Mouse (Mus musculus) retina, adult 2 months (tissue): Measurements from ENCODE around the gene Arsb.
"Not testable (repeated sequence)": the region's sequence is repeated elsewhere in the genome, so short reads cannot be mapped to it uniquely, and the experiment has no call there.

ENCODE experiments used
- DNase-seq: peaks from one replicate; pipeline ENCODE4 v3.0.0-alpha.2; 2012; ENCODE audit warnings: low read depth, low spot score

Arsb gene

GRCm38 (mm10) chr13:93984521-93984920 is 213.1 kb downstream of the Arsb start:
- no peak for DNase-seq

- DNase-seq, result no peak
Observed at GRCm38 (mm10) chr13:93985181-93985580, 213.8 kb downstream of the Arsb start.

GRCm38 (mm10) chr13:93985750-93986149 is 214.3 kb downstream of the Arsb start:
- not testable (repeated sequence) for DNase-seq

GRCm38 (mm10) chr13:93987611-93988010 is 216.2 kb downstream of the Arsb start:
- no peak for DNase-seq

GRCm38 (mm10) chr13:93989208-93989607 is 217.8 kb downstream of the Arsb start:
- DNase-seq, result no peak

GRCm38 (mm10) chr13:93989736-93990611 is 218.5 kb downstream of the Arsb start:
- DNase-seq, result no peak

GRCm38 (mm10) chr13:93990841-93991240 is 219.4 kb downstream of the Arsb start:
- DNase-seq, result no peak

- no peak for DNase-seq
Observed at GRCm38 (mm10) chr13:93992342-93992882, 221.0 kb downstream of the Arsb start.
